In the genomic region with DNA sequence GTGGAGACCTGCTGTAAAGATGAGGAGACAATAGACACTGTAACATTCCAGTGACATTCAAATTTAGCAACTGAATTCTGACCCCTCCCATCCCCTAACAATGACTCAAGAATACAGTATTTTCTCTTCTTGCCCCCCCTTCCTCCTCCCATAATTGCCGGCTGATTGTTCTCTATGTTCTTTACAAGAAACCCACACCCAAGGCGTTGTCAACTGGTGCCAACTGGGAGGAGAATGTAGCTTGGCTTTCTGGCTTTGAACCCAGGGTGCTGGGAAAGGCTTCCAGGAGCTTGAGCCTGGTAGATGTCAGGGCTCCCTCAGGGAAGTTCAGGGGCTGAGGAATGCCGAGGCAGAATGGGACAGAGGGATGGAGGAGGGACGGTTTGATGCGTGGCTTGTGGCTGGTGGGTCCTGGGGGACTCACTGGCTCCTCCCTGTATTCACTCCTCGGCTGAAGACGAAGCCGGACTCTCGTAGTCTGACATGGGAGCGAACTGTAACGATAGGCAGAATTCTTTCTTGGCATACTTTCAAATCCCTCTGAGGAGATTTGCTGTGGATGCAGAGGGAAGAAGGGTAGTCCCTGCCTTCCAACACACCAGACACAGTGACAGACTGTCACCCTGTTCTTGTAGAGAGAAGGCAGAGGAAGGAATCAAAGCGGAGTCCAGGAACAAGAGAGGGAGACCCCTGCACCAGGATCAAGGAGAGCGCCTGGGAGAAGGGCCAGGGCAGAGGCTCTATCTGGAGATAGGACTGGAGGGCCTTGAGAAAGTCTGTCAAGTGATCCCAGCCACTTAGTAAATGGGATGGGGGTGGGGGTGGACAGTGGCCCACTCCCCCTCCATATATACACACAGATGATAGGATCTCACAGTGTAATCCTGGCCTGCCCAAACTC, we compare ENCODE assay signal across 8 mouse cellular contexts. TPM values are rescaled to one million over a fixed set of nuclear protein-coding genes. Genes with fewer than 3 reads are reported as not detected.
DNase-seq lines count a peak whose midpoint lies in the region; ATAC-seq and TF ChIP-seq lines count a peak whose summit lies in the region.

No protein-coding gene starts in this region.

- no peak overlapping the region for H3K4me3 ChIP-seq in brown adipose tissue, adult 24 weeks (ENCODE audit: insufficient read depth, low read depth, low read length)
- peak overlapping the region; percentile 14; the same call in 1 of the 2 replicates for H3K4me3 ChIP-seq in gastrocnemius, adult 2 months
- no peak overlapping the region for H3K4me3 ChIP-seq in hindbrain, embryonic 16.5 days (ENCODE audit: low read length)

- H3K27me3 ChIP-seq in hindbrain, embryonic 16.5 days (replicated peaks; ENCODE audit: control insufficient read depth, insufficient read depth, low read length), result no peaks in the 10 kb centered on the region

- peak overlapping the region; percentile 54 for H3K27ac ChIP-seq in brown adipose tissue, adult 24 weeks (replicated peaks; ENCODE audit: low read depth, low read length)
- peak overlapping the region; percentile 83 for H3K27ac ChIP-seq in gastrocnemius, adult 2 months
- peak overlapping the region; percentile 12; the same call in 1 of the 2 replicates for H3K27ac ChIP-seq in hindbrain, embryonic 16.5 days (ENCODE audit: low read depth, low read length)

- ATAC-seq in hindbrain, embryonic 16.5 days, result peak; percentile 25; the same call in 1 of the 2 replicates

- no peak overlapping the region; the same call in 1 of the 2 replicates for H3K9ac ChIP-seq in hindbrain, embryonic 16.5 days (ENCODE audit: low read depth, low read length)

- no peak overlapping the region for H3K4me2 ChIP-seq in hindbrain, embryonic 16.5 days (ENCODE audit: low read length)

- TF ChIP-seq CTCF in gastrocnemius, adult 2 months (IDR thresholded peaks at IDR 0.05), result no peak

- H3K9me3 ChIP-seq in hindbrain, embryonic 16.5 days (ENCODE audit: control insufficient read depth, low read length), result no peaks in the 10 kb centered on the region

- DNase-seq in adrenal gland, postnatal 10 days, result peak; percentile 44
- DNase-seq in adrenal gland, adult 2 months, result no peak
- peak; percentile 57 for DNase-seq in gastrocnemius, adult 2 months
- DNase-seq in ovary, postnatal 36 days (ENCODE audit: low spot score), result peak; percentile 43
- no peak for DNase-seq in thymus, postnatal 0 days (ENCODE audit: low spot score)
- DNase-seq in frontal cortex, adult 2 months (ENCODE audit: extremely low spot score in 1 of 2, low spot score in 1 of 2), result no peak

- H3K36me3 ChIP-seq in hindbrain, embryonic 16.5 days (ENCODE audit: control insufficient read depth, insufficient read depth, low read length), result no peaks in the 10 kb centered on the region

- intact Hi-C loops in gastrocnemius, adult 2 months (cut with DNase I), result no loop called here

- peaks cover 5% of the 10 kb centered on the region for H3K4me1 ChIP-seq in brown adipose tissue, adult 24 weeks (ENCODE audit: control insufficient read depth, insufficient read depth, insufficient read length, low read length)
- H3K4me1 ChIP-seq in hindbrain, embryonic 16.5 days (ENCODE audit: control insufficient read depth, insufficient read depth, low read depth, low read length), result peaks cover 10% of the 10 kb centered on the region; the same call in 1 of the 2 replicates

- 31% methylated on average over 13 of the region's 13 CpGs for WGBS in hindbrain, embryonic 16.5 days

RNA-seq across cellular contexts. Expression of a gene that starts 8.7 kb away (rescaled TPM):
- 10 to 100 TPM; 12.6 to 14.3 TPM for total RNA-seq in adrenal gland, postnatal 10 days (2021)
- 1 to 10 TPM; 1.9 to 3.7 TPM for total RNA-seq in adrenal gland, adult 2 months (2021)
- polyA plus RNA-seq in adrenal gland, adult 2 months (2012; rRNA removed), result 1.4 and 1.5 TPM in 2 replicates
- not detected in 2 replicates for polyA plus RNA-seq in brown adipose tissue, adult 24 weeks (2012; ENCODE audit: insufficient read depth, insufficient read length, missing spikeins)
- under 1 TPM; 0.50 to 0.89 TPM for total RNA-seq in gastrocnemius, adult 2 months (2021)
- 21.2 and 26.0 TPM in 2 replicates for polyA plus RNA-seq in hindbrain, embryonic 16.5 days (2015; fragmentation: Nextera tagmentation; extraction: Ambion mirVana)
- 136 and 144 TPM in 2 replicates for polyA plus RNA-seq in thymus, postnatal 0 days (2015; fragmentation: Nextera tagmentation; extraction: Ambion mirVana)
- polyA plus RNA-seq in frontal cortex, adult 2 months (2012; rRNA removed), result 3.3 and 3.8 TPM in 2 replicates

RNA-seq across cellular contexts. Expression of a gene that starts 29.8 kb away (rescaled TPM):
- total RNA-seq in adrenal gland, postnatal 10 days (2021), result 10 to 100 TPM; 33.1 to 37.2 TPM
- 10 to 100 TPM; 28.4 to 56.2 TPM for total RNA-seq in adrenal gland, adult 2 months (2021)
- 67.8 and 76.1 TPM in 2 replicates for polyA plus RNA-seq in adrenal gland, adult 2 months (2012; rRNA removed)
- 19.7 and 29.7 TPM in 2 replicates for polyA plus RNA-seq in brown adipose tissue, adult 24 weeks (2012; ENCODE audit: insufficient read depth, insufficient read length, missing spikeins)
- total RNA-seq in gastrocnemius, adult 2 months (2021), result 10 to 100 TPM; 11.5 to 16.6 TPM
- polyA plus RNA-seq in hindbrain, embryonic 16.5 days (2015; fragmentation: Nextera tagmentation; extraction: Ambion mirVana), result 3.9 and 4.7 TPM in 2 replicates
- polyA plus RNA-seq in thymus, postnatal 0 days (2015; fragmentation: Nextera tagmentation; extraction: Ambion mirVana), result 1.8 and 2.0 TPM in 2 replicates
- 7.9 and 8.0 TPM in 2 replicates for polyA plus RNA-seq in frontal cortex, adult 2 months (2012; rRNA removed)

RNA-seq across cellular contexts. Expression of a gene that starts 45.5 kb away (rescaled TPM):
- 10 to 100 TPM; 21.6 to 41.6 TPM for total RNA-seq in adrenal gland, postnatal 10 days (2021)
- 100 to 1,000 TPM in 1 of 2 experiments, 10 to 100 TPM in 1; 61.6 to 210 TPM for total RNA-seq in adrenal gland, adult 2 months (2021)
- polyA plus RNA-seq in adrenal gland, adult 2 months (2012; rRNA removed), result 79.5 and 143 TPM in 2 replicates
- polyA plus RNA-seq in brown adipose tissue, adult 24 weeks (2012; ENCODE audit: insufficient read depth, insufficient read length, missing spikeins), result 11.2 and 29.0 TPM in 2 replicates
- total RNA-seq in gastrocnemius, adult 2 months (2021), result 1 to 10 TPM; 2.9 to 3.3 TPM
- polyA plus RNA-seq in hindbrain, embryonic 16.5 days (2015; fragmentation: Nextera tagmentation; extraction: Ambion mirVana), result 15.6 and 17.5 TPM in 2 replicates
- 16.9 and 21.8 TPM in 2 replicates for polyA plus RNA-seq in thymus, postnatal 0 days (2015; fragmentation: Nextera tagmentation; extraction: Ambion mirVana)
- 13.4 and 14.4 TPM in 2 replicates for polyA plus RNA-seq in frontal cortex, adult 2 months (2012; rRNA removed)

Comparison
In these comparisons a context has a peak if more than half of its experiments do, and no peak if none do; other contexts are left out.
1. DNase-seq: peak in adrenal gland, postnatal 10 days (single experiment), gastrocnemius, adult 2 months (single experiment) and ovary, postnatal 36 days (single experiment); none in adrenal gland, adult 2 months (single experiment), thymus, postnatal 0 days (single experiment) and frontal cortex, adult 2 months (0 of 2).
2. H3K27ac ChIP-seq: peak in every context shown above with its lines; median percentile 83 in gastrocnemius, adult 2 months; 54 in brown adipose tissue, adult 24 weeks; 12 in hindbrain, embryonic 16.5 days.